Mouse (Mus musculus) hematopoietic stem cell, adult 5-6 weeks (primary cell): ENCODE measurements around the gene Ube2q1. TPM values are rescaled to one million over a fixed set of nuclear protein-coding genes. Genes with fewer than 3 reads are reported as not detected.

Source experiments
- ATAC-seq, 2 experiments: fragments of 125-278 bp in 1 of 2; replicated peaks in 1 of 2; 2 replicates each; pipeline ENCODE4 v1.8.0; 2016 to 2017; ENCODE audit warnings: inconsistent platforms in 2 of 2, mild to moderate bottlenecking in 2 of 2, moderate number of reproducible peaks in 2 of 2, low read depth in 1 of 2, moderate TSS enrichment in 1 of 2; ENCODE audit not compliant: low FRiP score in 2 of 2, poor library complexity in 2 of 2, severe bottlenecking in 2 of 2, insufficient read depth in 1 of 2, low TSS enrichment in 1 of 2
- total RNA-seq: library from RNA; stranded (forward); fragments of 172-1452, 232-1000 nt; gene quantifications from 2 replicates; pipeline ENCODE4 v1.2.3, GENCODE M21; 2017

Gene Ube2q1
- total RNA-seq: 105 and 125 TPM in 2 replicates

DNA sequence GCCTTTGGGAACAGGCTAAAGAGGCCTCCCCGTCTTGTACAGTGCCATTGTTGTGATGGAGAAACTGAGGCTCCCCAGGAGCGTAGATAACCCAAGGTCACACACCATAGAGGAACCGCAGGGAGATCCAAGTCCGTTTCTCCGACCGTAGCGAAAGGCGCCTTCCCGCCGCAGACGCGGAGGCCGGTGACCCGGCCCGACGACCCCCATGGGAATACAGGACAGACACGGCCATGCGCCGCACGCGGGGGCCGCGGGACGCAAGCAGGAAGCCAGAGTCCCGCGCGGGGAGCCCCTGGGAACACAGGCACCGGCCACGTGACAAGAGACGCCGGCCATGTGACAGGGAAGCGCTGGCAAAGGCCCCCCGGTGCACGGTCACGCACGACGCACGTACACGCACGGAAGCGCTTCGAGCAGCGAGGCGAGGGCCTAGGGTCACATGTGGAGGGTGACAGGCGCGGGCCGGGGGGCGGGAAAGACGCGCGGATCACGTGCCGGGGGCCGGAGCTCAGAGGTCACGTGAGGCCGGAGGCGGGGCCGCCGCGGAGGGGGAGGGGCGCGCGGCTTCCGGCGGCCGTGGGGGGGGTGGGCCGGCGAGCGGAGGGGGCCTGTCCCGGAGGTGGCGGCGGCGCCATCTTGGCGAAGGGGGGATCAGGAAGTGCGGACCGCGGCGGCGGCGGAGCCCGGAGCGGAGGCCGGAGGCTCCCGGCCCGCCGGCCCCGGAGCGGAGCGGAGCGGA is at the start of gene Ube2q1:
Gene Ube2q1, plus strand, starts transcription at position 649 of the 742 bp plus-strand sequence.
- peak; percentile 70 to 85 for ATAC-seq

DNA sequence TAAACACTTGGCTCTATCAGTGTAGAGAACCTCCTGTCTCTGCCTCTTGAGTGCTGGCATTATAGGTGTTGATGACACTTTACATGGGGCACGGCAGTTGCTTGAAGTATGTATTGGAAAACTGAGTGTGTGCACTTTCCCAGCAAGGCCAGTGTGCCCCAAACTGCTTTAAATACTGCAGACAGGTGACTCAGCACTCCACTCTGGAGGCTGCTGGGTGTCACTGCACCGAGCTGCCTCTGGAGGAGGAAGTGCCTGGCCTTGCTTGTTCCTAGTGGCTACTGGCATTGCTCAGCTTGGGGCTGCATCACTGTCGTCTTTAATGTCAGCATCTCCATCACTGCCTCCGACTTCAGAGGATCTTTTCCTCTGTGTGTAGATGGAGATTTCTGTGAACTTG is 46.4 kb upstream of the Ube2q1 start:
- ATAC-seq: peak; percentile 78 to 80

DNA sequence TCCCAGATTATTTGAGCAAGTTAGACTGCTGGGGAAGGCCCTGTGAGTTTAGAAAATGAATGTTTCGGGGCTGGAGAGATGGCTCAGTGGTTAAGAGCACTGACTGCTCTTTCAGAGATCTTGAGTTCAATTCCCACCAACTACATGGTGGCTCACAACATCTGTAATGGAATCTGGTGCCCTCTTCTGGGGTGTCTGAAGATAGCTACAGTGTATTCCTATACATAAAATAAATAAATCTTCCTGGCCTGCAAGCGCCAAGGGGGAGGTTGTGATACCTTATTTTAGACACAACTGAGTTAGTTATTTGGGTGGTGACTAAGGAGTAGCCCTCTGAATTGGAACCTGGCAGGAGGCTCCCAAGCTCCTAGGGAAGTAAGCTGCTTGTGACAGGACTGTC is 44.6 kb upstream of the Ube2q1 start:
- no peak for ATAC-seq

DNA sequence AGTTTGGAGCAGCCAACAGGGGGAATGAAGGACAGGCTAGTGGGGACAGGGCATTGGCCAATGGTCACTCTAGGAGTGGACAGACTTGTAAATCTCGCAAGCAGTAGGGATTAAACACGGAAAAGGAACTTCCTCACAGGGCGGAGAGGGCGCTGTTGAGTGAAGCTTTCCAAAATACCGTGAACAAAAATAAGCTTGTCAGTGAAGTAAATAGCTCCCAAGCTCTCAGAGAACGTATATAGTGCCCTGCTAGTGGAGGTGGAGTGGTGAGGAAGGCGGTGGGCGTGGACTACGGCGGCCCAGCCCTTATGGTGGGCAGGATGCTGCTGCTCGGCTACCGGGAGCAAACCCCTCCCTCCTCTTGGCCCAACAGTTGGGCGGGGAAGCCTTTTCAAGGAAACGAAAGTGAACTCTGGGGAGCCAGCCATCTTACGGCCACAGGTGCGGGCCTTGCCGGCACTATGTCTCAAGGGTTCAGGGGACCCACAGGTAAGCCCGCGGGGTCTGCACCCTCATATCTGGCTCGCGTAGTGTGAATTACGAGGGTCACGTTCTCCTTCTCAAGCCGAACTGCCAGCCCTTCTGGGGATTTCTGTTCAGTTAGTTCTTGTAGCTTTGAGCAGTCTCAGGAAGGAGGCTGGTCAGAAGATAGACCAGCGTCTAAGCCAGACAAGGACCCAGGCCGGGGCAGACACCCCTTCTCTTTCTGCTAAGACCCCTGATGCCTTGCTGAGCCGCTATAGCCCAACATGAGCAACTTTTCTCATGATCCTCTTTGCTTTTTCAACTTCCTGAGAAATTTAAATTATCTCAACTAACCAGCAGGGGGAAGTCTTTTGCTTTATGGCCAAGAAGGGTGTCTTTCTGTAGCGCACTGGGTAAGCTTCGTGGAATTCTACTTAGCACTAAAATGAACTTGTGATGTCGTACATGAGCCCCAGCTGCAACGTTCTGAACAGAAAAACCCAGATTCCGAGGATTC is 42.8 kb upstream of the Ube2q1 start:
- peak; percentile 91 to 95 for ATAC-seq

DNA sequence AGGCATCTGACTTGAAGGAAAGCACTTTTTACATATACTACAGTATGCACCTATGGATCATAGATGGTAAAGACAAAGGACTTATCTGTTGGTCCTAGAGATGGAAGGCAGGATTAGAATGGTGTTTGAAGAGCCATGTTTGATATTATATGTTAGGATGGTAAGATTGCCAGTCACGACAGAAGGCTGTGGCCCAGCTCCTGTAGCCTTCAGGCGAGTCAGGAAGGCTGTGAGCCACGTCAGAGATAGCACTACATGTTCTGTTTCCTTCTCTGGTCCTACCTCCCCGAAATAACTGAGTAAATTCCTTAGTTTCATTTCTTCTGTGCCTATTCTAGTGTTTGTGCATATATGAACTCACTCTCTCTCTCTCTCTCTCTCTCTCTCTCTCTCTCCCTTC is 41.3 kb upstream of the Ube2q1 start:
- no peak for ATAC-seq

DNA sequence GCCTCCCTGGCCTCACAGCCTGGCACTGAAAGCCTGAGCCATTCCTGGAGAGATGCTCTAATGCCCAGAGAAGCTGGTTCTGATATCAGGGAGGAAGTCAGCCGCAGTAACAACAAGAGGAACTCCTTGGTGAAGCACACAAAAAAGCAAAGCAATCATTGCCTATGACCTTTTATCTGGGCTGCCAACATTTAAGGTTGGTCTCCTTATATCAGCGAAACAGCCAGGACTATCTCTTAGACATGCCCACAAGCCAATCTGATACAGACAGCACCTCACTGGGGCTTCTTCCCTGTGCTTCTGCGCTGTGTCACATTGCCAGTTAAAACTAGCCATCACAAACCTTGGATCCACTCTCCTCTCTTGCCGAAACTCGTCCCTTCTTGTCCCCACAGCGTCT is 34.9 kb upstream of the Ube2q1 start:
- ATAC-seq: no peak

DNA sequence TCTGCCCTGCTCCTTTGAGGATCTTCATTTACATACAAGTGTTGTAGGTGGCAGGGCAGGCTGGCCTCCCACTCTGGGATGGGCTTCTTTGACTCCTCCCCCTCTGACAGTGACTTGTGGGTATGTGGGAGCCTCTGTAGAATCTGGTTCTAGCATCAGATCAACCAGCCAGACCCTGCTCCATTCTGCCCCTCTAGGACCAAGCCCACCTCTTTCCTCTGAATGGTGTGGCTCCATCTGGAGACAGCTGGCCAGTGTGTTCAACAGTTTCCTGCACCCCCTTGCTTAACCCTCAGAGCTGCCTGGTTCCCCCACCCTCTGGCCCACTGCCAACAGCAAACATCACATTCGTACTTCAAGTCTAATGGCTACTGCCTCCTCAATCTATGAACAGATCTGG is 21.1 kb upstream of the Ube2q1 start:
- ATAC-seq: no peak

DNA sequence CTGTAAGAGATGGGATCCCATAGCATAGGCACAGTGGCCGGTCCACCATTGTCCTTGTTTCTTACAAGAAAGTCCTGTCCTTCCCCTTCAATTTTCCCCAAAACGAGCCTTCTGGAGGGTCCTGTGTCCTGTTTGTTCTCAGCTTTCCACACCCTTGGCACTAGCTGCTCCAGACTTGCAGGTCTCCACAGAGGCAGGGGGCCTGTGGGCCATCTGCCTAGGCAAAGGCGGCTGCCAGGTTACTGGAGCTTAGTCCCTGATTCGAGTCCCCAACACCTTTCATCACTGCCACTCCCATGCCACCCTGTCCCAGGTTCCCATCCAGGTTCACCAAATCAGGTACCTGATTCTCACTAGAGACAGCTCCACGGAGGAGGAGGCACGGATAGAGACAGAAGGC is 18.1 kb upstream of the Ube2q1 start:
- no peak for ATAC-seq

DNA sequence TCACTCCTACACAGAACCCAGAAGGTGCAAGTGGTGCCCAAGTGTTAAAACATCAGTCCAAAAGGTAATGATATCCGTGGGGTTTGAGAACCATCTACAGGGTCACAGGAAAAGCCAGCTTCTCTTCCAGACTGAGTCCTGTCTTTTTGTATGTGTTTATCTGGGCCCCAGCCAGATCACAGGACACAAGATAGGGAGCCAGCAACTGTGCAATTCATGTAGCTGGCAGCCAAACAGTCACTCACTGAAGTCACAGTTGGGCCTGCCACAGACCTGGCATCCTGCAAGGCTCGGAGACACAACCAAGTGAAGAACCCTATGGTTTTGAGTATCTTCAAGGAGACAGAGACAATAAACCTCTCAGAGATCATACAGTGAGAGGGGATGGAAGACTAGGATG is 15.6 kb upstream of the Ube2q1 start:
- no peak for ATAC-seq

DNA sequence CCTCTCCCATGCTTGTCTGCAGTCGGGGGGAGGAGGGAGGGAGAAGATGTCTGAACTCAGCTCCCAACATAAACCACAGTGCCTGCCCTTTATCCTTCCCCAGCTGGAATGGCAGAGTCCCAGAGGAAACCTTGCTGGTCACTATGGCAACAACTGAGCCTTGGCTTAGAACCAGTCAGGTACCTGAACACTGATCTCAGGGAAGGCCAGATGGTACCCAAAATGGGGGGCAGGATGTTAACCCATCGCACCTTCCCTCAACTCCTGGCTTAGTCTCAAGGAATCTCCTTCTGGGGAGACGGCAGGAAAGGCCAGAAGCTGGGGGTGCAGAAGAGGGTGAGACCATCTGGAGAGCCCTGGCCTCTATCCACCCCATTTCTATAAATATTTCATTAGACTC is 13.6 kb upstream of the Ube2q1 start:
- ATAC-seq: no peak

DNA sequence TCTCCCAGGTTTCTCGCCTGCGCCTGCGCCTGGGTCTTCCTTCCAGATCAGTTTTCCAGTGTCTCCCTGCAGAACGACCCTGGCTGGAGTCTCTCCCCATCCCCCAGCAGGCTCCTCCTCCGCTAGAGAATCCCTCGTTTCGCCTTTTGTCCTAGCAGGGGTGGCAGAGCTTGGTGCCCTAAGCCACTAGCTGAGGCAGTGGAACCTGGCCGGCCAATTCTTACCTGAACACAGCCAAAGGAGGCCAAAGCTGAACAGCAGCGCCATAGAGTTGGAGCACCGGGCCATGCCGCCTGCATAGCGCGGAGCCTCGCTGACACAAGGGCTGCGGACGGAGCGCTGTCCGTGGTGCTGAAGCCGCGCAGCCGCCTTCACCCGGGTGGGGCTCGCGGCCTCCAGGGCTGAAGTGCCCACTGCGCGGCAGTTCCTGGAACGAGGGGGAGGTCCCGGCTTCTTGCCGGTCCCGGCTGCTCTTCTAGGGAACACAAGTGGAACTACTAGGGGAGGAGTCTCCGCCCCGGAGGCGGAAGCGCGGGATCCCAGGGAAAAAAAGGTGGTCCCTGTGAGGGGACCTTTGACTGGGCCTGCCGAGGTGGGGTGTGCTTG is 9.2 kb upstream of the Ube2q1 start, which contains the start of gene Chrnb2:
Gene Chrnb2, minus strand, starts transcription at position 514 of the 606 bp plus-strand sequence.
- ATAC-seq: peak; percentile 84 to 90

DNA sequence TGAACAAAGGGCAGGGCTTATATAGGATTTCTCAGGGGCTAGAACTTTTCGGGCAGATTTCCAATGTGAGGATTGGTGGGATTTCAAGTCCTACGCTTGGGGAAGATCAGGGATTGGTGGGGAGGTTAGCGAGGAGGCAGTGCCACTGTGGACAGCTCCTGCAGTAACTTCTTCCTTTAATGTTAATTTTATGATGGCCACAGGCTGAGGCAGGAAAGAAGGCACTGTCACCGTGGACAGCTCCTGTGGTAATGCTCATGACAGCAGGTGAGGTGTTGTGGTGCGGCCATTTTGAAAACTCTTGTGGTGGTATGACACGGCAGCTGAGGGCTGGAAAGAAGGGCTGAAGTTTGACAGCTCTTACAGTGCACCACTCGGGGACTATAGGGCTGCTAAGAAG is 3.8 kb upstream of the Ube2q1 start:
- ATAC-seq: no peak

DNA sequence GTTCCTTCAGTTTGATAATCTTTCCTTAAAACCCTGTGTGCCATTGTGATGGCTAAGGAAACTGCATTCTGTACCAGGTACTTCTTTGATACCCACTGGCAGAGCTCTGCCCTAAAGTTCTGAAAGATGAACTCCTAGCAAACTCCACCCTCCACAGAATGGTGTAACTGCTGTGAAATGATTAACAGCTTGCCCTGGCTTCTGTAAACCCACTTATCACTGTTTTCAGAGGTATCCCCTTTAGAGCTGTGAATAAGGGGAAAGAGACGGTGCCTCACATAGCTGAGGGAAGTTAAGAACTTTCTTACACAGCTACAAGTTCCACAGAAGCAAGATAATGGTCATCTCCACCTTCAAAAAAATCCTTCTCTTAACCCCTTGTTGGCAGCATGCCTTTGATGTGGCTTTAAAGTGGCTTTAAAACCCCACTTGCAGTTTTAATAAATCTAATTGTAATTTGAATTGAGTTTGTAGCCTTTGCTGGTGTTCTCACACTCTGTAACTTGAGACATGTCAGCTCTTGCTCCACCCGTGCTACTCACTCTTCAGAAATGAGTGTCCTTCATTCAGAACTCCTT is 2.9 kb upstream of the Ube2q1 start:
- ATAC-seq: no peak

DNA sequence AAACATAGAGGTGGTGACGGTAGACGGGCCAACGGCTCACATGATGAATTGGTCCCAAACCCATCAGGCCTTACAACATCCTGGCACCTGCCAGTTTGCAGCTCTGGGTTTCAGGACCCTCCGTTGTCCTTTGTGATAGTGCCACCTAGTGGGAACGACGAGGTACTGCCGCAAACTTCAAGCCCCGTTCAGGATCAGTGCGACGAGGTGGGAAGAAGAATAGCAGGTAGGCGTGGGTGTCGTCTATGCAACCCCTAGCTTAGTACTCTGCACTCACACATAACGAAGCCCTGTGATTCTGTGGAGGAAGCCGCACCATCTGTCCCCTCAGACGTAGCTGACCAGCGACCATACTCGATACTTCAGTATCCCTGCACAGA is 838 bp upstream of the Ube2q1 start:
- peak; percentile 55 to 73 for ATAC-seq

DNA sequence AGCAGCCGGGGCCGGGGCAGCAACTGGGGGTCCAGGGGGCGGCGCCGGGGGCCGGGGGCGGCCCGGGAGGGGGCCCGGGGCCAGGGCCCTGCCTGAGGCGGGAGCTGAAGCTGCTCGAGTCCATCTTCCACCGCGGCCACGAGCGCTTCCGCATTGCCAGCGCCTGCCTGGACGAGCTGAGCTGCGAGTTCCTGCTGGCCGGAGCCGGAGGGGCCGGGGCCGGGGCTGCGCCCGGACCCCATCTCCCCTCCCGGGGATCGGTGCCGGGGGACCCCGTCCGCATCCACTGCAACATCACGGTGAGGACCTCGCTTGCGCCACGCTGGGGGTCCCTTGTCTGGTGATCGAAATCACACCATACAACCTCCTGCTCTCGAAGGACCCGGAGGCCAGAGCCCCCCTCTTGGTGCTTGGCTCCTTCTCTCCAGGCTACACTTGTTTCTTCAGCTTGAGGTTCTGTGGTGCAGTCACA is 360 bp downstream of the Ube2q1 start:
- ATAC-seq: no peak

DNA sequence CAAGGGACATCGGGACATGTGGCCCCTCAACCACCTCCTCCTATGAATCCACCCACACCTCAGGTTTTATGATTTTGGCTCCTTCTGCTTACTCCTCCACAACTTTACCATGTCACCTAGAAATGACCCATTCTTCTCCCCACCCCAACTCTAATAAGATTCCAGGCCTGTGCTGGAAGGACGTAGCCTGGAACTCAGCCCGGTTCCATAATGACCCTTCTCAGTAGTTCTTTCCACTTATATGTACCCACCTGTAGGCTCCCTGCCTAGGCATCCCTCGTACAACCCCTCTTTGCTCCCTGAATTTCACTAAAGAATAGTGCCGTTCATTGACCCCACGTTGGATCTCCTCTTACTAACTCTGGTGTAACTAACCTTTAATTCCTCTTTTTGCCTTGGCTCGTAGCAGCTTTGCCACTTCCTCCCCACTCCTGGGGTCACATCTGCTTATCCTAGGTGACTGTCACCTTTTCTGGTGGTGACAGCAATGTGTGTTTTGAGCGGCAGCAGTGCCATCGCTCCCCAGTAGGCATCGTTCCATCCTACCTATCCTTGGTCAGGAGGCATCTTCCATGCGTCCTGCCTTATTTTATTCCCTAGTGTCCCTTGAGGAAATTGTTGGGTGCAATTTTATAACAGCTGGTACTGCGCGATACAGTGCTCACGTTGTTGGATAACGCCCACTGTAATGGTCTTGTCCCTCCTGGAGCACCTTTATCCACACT is 982 bp downstream of the Ube2q1 start:
- ATAC-seq: peak; percentile 44 to 51

DNA sequence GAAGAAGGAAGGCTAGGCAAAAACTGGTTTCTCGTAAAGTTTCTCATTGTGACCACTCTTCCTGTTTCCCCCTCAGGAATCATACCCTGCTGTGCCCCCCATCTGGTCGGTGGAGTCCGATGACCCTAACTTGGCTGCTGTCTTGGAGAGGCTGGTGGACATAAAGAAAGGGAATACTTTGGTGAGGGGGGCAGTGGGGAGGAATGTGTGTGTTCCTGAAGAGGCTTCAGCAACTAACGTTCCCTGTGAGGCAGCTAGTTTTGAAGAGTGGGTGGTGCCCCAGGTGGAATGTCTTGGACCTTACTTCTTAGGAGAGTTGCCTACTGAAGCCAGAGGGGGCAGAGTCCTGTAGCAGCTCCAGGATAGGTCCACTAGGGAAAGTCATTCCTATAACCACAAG is 2.6 kb downstream of the Ube2q1 start:
- ATAC-seq: no peak
